Mouse (Mus musculus) G1E (cell line): Measurements from ENCODE around the gene Rap1b.

ENCODE experiments used
- CTCF ChIP-seq: IDR thresholded peaks from 2 replicates; pipeline ENCODE4 v1.5.1; 2012; ENCODE audit warnings: low read depth, low read length, inconsistent platforms, mixed read lengths
- GATA2 ChIP-seq: IDR thresholded peaks from 2 replicates; pipeline ENCODE4 v1.6.1; 2012; ENCODE audit warnings: low read depth, low read length, inconsistent platforms, borderline replicate concordance
- TAL1 ChIP-seq: conservative IDR thresholded peaks from 2 replicates; pipeline ENCODE4 v1.6.1; 2012; ENCODE audit warnings: low read depth, low read length, inconsistent platforms, mixed read lengths

DNA sequence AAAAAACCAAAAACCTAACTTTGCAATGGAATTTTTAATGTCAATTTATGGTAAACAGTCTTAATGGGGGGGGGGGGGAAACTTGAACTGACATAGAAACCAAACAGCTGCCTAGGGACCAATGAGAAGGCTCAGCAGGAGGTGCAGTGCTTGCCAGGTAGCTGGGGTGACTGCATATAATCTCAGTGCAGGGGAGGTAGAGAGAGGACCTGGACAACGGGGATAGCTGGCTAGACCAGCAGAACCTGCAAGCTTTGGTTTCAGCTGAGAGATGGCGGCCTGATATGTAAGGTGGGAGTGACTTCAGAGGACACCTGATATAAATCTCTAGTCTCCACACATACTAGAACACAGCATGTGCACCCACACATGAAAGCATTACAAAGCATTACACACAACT lies 33.3 kb downstream of the Rap1b start:
- TF ChIP-seq CTCF: no peak
- TF ChIP-seq GATA2: no peak
- TF ChIP-seq TAL1: no peak
